Mouse (Mus musculus): ENCODE results near the gene Olfr788.

Olfr788 gene

GRCm38 (mm10) chr10:129470698-129471097 is at the start of gene Olfr788:
Olfr788 (plus strand) TSS chr10:129470998.

GRCm38 (mm10) chr10:129427006-129427405 is 43.8 kb upstream of the Olfr788 start, which contains the start of gene Olfr786:
Olfr786 (plus strand) TSS chr10:129427306.

GRCm38 (mm10) chr10:129461562-129461961 is 9.2 kb upstream of the Olfr788 start, which contains the start of gene Olfr787:
Olfr787 (plus strand) TSS chr10:129461862.
- WGBS = 86% methylated on average over 3 of the region's 3 CpGs

- 62% methylated on average over 2 of the region's 2 CpGs for WGBS
Observed at GRCm38 (mm10) chr10:129473256-129473655, 2.5 kb downstream of the Olfr788 start.

- WGBS = 64% methylated on average over 2 of the region's 2 CpGs
Observed at GRCm38 (mm10) chr10:129484452-129484851, 13.7 kb downstream of the Olfr788 start, which contains the start of gene Olfr789. Olfr789 (plus strand) TSS chr10:129484752.

- WGBS = 48% methylated on average over 2 of the region's 2 CpGs
Observed at GRCm38 (mm10) chr10:129490101-129490500, 19.3 kb downstream of the Olfr788 start.

GRCm38 (mm10) chr10:129498192-129498591 is 27.4 kb downstream of the Olfr788 start, which contains the start of gene Olfr790:
Olfr790 (plus strand) TSS chr10:129498492.

GRCm38 (mm10) chr10:129521492-129521891 is 50.7 kb downstream of the Olfr788 start, which contains the start of gene Olfr791:
Olfr791 (plus strand) TSS chr10:129521792.
- WGBS = 72% methylated on average over 3 of the region's 3 CpGs

Data from cerebral cortex, adult 2 months (tissue).